Mouse (Mus musculus): ENCODE results near the gene Atp1a4.
A peak's percentile ranks its signal among the peaks of the same experiment; 100 is the strongest.
"Not testable (repeated sequence)": the region's sequence is repeated elsewhere in the genome, so short reads cannot be mapped to it uniquely, and the experiment has no call there.

Atp1a4 gene

DNA sequence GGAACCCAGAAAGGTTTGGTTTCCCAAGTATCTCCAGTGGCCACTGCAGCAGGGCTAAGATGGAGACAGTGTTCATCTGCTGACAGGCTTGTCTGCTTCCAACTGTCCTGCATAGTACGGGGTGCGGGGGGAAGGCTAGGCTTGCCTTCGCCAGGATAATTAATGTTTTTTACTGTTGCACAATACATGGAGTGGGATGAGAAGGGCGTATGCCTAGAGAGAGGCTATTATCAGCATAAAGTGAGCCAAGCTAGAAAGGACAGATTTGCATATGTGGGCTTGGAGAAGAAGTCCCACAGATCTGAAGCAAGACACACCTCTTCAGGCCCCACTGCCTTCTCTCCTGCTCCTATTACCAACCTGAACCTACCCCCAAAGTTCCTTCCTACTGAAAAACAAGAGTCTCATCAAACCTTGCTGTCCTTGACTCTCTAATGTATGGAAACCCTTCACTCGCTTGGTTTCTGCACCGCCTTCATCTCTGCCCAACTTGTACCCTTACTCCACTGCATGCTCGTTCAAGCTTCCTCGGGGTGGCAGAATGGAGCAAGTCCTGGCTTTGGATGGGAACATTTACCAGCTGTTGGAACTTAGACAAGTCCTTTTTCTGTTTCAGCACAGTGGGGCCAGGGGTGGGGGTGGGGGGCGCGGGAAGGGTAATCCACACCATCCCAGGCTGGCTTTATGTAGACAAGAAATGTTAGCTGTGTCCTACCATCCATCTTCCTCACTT is 23.5 kb upstream of the Atp1a4 start:
- no peak for DNase-seq (ENCODE audit: low read depth, low spot score)

DNA sequence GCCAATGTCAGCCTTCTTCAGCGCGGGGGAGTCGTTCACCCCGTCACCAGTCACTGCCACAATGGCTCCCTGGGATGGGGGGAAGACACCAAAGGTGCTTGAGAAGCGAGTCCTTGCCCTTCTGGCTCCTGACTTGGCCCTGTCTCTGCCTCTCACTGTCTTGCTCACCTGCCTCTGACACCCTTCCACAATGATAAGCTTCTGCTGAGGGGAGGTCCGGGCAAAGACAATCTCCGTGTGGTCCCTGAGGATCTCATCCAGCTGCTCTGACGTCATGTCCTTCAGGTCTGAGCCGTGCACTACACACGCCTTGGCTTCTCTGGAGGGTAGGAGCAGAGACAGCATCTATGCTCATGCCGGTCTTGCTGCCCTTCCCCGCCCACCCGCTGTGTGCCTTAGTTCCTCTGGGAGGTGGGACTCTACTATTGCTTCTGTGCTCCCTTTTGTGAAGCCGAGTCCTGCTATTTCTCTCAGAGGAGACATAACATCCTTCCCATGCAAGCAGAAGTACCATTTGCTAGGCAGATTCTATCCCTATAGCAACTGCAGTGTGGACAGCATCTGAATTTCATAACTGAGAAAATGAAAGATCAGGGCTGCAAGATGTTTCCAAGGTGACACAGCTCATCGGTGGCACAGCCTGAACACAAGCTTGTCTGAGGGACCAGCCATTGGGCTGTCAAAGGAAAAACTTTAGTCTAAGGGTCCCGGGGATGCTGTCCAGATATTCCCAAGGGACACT is 21.7 kb upstream of the Atp1a4 start:
- DNase-seq (ENCODE audit: low read depth, low spot score) = no peak

DNA sequence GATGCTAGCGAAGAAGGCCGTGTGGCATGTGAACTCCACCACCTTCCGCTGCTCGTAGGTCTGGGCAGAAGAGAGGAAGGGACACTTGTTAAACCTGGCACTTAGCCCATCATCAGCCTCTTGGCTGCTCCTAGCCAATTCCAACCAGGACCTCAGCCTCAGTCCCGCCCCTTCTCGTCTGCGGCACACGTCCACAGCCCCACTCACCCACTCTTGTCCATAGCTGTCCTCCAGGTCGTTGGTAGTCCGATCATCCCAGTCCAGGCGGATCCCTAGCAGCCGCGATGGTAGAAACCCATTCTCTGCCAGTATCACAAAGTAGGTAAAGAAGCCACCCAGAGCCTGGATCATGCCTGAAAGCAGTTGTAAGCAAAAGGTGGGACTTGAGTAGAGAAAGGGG is 20.1 kb upstream of the Atp1a4 start:
- DNase-seq (ENCODE audit: low read depth, low spot score) = no peak

DNA sequence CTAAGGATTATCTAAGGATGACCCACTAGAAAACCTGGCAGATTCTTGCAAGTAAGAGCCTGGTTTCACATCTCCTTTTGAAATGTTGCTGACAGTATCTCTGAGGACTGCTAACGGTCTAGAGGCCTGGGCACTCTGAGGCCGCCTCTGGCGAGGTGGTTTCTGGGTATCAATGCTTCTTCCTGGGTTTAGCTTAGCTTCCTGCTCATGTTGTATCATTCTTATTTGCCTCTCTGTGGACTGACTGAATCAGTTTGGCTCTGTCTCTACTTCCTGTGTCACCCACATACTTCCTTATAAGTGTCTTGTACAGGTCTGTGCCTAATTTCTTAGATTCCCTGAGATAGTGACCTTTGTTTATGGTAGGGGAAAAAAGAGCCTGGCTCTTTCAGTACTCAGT is 19.0 kb upstream of the Atp1a4 start:
- DNase-seq (ENCODE audit: low read depth, low spot score) = no peak

DNA sequence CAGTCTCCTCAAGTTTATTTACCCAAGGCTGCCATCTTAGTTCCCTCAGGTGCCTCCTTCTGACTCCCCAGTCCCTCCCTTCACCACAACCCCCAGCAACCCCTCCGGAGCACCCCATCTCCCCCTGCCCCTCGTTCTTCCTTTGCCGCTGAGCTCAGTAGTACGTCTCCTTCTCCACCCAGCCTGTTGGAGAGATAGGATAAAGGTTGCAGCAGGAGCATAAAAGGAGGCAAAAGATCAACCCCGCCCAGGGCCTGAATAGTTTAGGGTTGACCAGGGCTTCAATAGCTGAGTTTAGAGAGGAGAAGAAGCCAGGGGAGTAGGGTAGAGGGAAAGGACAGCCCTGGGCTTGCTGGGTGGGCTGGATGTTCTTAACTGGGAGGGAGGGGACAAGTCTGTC is 16.3 kb upstream of the Atp1a4 start:
- no peak for DNase-seq (ENCODE audit: low read depth, low spot score)

DNA sequence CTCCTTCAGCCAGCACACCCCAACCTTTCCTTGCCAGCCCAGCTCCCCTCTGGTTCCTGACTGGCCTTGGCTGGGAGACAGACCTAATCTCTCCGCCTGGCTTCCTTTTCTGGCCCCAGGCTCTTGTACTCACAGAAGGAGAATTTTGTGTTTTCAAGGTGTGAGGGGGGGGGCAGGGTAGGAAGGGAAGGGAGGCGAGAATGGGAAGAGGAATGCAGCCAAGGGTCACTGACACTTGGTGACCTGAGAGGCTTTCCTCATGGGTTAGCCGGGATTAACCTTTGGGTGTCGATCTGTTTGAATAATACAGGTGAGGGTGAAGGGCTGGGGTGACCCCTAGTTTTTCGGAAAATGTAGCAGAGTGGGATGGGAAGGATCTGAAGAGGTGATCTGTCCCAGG is 15.9 kb upstream of the Atp1a4 start:
- DNase-seq (ENCODE audit: low read depth, low spot score) = no peak

DNA sequence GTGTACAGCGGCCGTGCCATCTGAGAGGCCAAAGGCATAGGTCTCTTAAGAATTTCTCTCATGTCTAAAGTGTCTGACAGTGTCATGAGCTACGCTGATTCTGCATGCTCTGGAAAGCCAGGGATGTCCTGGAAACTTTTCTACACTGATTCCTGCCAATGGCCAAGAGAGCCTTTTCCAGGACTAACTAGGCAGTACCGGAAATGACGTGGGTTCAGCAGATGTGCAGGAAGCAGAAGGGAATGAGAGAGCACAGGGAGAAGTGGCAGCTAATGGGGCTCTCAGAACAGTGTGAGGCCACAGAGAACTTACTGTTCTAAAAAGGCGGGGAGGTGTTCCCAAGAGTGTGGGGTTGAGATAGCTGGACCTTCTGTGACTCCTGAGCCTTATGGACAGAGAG is 15.2 kb upstream of the Atp1a4 start:
- DNase-seq (ENCODE audit: low read depth, low spot score) = no peak

DNA sequence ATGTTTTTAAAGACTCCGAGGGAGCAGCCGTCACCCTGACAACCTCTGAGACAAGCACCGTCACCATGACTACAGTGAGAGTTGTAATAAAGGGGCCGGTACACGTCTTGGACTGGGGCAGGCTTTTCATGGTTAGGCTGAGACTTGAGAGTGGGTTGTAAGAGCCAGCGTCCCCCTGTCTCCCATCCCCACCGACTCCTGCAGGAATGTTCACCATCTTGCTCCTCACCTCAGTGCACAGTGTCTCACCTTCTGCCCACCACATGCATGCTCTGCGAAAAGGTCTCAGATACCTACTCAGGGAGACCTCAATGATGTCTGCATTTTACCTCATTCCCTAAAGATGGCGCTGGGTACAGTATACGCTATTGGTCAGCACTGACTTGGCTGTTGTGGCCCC is 13.6 kb upstream of the Atp1a4 start:
- no peak for DNase-seq (ENCODE audit: low read depth, low spot score)

DNA sequence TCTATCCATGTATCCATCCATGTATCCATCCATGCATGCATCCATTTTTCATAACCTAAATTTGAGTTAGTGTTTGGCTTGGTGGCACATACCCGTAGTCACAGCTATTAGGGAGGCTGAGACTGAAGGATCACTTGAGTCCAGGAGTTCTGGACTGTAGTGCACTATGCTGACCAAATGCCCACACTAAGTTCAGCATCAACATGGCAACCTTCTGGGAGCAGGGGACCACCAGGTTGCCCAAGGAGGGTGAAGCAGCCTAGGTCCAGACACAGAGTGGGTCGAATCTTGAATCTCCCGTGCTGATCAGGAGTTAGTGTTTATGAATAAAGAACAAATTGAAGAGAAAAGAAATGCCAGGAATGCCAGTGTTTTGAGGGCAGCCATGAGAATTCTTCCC is 13.0 kb upstream of the Atp1a4 start:
- DNase-seq (ENCODE audit: low read depth, low spot score) = no peak

DNA sequence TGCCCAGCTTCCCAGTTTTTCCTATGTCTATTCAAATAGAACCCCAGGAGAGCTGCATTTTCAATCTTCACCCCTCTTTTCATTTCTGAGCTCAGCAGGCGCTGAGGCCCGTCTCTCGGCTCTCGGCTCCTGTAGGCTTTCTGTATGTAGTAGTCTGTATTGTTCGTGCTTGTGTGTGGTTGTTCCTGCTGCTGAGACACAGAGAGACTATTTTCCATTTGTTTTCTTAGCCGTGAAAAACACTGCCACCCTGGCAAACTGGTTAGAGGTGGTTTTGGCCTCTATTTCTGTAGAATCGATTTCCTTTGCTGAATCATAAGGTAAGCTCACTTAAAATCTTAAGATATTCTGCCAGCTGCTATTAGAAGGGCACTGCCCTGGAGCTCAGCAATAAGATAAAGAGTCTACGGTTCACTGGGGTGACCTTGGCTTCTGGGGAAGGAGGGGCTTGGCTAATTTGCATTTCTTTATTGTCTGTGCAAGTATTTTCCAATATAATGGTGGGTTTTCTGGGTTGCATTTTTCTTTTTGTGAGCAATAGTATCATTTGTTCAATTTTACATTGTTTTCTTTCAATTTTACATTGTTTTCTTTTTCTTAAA is 3.4 kb upstream of the Atp1a4 start, which contains the start of gene Igsf8:
Gene Igsf8, plus strand, starts transcription at position 165 of the 602 bp plus-strand sequence.
- DNase-seq (ENCODE audit: low read depth, low spot score) = no peak

DNA sequence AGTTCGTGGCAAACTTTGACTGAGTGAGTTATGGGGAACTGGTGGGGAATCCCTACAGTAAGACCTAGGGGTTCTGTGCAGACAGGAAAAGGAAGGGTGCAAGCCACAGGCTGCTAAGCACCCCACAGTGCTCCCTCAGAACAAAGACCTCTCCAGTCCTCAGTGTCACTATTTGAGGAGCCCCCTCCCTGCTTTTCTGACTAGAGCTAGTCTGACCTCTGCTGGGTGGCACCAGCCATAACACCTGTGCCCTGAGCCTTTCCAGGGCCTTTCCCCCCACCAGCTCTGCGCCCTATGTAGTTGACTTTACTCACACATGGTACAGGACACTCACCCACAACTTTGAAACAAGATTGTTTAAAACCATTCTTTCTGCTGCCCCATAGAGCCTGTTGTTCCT is 10.5 kb downstream of the Atp1a4 start:
- peak; percentile 23 for DNase-seq (ENCODE audit: low read depth, low spot score)

DNA sequence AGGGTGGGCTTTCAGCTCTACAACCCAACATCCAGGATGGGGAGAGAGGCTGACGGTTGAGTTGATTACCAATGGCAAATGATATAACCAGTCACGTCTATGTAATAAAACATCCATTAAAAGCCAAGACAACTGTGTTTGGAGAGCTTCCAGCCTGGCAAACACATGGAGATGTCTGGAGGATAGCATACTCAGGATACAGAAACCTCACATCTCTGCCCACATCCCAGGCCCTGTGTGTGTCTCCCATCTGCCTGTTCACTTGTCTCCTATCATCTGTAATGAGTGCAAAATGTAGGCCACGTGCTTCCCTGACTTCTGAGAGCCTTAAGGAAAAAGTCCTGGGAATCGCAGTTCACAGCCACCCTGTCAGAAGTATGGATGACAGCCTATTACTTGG is 11.0 kb downstream of the Atp1a4 start:
- no peak for DNase-seq (ENCODE audit: low read depth, low spot score)

DNA sequence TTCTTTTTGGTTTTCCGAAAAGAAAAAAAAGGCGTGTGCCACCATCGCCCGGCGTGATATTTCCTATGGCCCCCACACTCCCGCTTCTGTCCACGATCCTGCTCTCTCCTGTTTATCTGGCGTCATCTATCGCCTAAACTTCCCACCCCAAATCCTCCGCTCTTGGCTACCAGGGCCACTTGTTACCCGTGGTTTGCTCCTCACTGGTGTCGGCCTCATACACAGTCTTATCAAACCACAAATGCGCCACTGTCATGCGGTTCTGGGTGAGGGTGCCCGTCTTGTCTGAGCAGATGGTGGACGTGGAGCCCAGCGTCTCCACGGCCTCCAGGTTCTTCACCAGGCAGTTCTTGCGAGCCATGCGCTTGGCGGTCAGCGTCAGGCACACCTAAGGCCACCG is 13.6 kb downstream of the Atp1a4 start:
- not testable (repeated sequence) for DNase-seq (ENCODE audit: low read depth, low spot score)

DNA sequence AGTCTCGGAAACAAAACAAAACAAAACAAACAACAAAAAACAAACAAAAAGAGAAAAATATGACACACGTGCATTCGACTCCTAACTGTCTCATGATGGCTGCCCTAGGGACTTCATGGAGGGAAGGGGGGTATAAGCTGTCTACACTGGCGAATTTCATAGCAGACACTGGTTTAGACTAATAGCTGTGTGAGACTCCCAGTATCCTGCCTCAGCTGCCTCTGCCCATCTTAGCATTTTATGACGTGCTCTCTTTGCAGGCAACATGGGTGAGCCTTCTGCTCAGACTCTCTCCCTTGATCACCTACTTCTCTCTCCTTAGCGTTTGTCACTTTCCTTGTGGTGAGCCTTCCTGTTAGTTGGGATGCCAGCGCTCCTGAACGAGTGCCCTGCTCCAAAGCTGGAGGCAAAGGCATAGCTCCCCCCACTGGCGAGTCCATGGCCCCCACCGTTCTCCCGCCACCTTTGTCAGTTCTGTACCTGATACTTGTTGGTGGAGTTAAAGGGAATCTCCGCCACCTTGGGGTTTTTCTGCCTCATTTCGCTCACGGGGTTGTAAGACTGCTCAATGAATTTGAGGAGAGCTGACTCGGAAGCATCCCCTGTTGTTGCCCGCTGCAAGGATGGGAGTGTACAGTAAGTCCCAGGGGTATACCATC is 14.5 kb downstream of the Atp1a4 start:
- no peak for DNase-seq (ENCODE audit: low read depth, low spot score)

DNA sequence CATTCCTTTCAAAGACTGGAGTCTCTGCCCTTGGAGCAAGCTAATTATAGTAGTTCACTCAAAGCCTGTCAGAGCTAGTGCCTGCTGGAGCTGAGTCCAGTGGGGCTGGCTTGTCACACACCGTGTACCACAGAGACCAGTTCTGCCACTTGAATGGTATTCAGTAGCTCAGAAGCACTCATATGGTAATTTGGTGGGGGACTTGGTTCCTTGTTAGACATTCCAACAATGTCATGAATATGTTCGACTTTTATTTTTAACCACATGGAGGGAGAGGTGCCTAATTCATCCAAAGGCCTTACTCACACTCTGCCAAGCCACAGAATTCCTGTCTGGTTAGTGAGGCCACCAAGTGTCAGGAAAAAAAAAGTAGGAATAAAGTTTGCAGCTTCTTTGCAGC is 15.8 kb downstream of the Atp1a4 start:
- DNase-seq (ENCODE audit: low read depth, low spot score) = no peak

DNA sequence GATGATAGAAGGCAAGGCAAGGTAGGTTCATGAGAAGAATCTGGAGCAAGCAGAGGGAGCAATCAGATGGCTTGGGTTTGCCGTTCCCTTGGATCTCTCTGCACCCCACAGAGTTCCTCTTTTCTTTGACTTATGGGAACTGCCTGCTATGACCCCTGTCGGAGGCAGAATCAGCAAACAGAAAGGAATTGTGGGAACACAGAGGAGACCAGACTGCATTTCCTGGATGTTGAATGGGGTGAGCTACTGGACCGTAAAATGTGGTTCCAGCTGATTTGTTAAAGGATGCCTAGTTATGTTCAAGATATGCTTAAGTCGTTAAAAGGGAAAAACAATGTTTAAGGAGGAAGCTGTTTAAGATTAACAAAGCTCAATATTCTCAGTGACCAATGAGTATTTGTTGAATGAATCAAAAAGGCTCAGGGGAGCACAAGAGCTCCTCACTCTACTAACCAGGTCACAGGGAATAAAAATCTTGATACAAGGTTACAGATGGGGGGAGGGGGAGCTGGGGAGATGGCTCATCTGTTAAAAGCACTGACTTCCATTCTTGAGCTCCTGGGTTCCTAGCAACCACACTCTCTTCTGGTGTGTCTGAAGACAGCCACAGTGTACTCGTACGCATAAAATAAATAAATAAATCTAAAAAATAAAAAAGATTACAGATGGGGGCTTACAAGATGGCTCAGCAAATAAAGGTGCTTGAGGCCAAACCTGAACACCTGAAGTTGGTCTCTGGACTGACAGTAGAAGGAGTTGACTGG is 17.1 kb downstream of the Atp1a4 start:
- DNase-seq (ENCODE audit: low read depth, low spot score) = no peak

DNA sequence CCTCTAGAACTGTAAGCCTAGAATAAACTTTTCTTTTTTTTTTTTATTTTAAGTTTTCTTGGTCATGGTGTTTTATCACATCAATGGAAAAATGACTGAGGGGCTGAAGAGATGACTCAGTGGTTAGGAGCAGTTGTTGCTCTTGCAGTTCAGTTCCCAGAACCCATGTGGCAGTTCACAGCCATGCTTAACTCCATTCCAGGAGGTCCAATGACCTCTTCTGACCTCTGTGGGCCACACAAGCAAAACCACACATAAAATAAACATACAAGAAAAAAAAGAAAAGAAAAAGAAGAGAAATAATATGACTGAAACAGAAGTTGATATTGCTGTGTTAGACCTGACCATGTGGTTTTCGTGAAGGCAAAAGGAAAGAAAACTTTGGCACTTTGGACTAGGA is 29.0 kb downstream of the Atp1a4 start:
- DNase-seq (ENCODE audit: low read depth, low spot score) = no peak

DNA sequence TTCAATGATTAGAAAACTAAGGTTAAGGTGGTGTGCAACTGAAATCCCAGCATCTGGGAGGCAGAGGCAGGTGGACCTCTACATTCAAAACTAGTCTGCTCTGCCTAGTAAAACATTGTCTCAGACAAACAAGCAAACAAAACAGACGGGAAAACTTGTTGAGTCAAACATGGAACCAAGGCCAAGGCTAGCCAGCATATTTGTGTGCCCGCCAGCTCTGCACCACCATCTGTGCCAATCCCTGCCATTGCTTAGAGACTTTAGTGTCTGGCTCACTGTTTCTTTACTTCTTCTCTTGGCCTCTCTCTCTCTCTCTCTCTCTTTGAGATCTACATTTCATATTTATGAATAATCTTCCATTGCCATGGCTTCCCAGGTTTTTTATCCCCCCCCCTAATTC is 30.0 kb downstream of the Atp1a4 start:
- no peak for DNase-seq (ENCODE audit: low read depth, low spot score)

DNA sequence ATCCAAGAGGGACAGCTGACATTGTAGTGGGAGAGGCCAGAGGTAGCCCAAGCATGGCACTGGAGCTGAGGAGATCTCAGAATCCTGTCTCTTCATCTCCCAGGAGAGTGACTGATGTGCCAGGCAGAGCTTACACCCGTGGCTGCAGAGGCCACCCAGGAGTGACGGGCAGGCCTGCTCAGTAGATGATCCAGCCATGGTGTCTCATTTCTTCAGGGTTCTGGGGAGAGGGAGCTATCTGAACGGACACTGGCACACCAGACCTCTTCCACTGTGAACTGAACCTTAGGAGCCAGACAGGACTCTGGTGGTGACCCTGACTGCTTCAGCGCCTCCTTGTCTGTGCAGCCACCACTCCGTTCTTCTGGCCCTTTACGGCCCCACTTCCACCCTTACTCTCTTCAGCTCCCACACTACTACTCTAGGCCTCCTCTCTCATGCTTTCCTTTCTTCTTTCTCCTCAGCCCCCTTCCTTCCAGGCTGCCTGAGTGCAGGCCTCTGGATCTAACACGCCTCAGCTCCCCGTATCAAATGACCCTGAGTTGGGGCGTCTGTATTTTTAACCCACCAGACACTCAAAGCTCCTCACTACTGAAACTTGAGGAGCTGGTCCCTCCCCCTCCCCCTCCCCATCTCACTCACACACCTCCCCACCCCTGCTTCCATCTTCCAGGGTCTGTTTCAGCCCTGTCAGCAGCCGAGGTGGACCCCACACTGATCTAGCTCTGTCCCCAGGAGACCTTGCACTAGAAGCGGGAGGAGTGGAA is 36.7 kb downstream of the Atp1a4 start:
- no peak for DNase-seq (ENCODE audit: low read depth, low spot score)

DNA sequence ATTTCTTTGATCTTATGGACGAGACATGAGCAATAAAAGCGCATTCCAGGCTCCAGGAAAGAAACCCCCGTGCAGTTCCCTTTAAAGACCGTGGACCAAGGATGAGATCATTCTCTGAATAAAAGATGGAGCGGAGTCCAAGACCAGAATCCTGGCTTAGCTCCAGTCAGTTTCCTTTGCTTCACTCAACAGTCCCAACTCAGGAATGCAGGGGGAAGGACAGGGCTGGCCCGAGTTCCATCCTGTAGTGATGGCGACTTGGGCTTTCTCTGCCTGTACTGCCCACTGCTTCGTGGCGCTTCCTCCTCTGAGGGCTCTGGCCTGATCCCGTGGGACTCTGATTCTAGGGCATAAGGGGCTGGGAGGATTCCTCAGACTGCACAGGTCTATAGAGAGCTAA is 37.8 kb downstream of the Atp1a4 start:
- DNase-seq (ENCODE audit: low read depth, low spot score) = no peak
